Mouse (Mus musculus): ENCODE data around the gene Ankrd31.
"Not testable (repeated sequence)": the region's sequence is repeated elsewhere in the genome, so short reads cannot be mapped to it uniquely, and the experiment has no call there.

Ankrd31 gene

DNA sequence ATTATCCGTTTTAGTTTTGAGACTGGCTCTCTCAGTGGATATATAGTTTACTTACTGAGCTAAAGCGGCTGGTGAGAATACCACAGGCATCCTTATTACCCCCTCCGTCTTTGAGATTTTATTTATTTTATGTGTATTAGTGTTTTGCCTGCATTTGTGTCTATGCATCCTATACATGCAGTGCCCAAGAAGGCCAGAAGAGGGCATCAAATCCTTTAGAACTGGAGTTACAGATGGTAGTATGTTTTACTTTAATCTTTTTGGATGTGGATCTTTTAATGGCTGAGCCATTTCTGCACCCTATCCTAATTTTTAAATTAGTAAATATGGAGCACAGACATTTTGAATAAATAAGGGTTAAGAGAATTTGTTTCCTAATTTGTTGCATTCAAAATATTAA lies 107.1 kb downstream of the Ankrd31 start:
- peak; percentile 67 for DNase-seq (ENCODE audit: low read depth, low spot score)

GRCm38 (mm10) chr13:96859161-96859560 lies 111.1 kb downstream of the Ankrd31 start:
- no peak for DNase-seq (ENCODE audit: low read depth, low spot score)

GRCm38 (mm10) chr13:96870742-96871141 lies 122.7 kb downstream of the Ankrd31 start:
- no peak for DNase-seq (ENCODE audit: low read depth, low spot score)

- DNase-seq (ENCODE audit: low read depth, low spot score) = no peak
Observed at GRCm38 (mm10) chr13:96874071-96874470, 126.0 kb downstream of the Ankrd31 start.

DNA sequence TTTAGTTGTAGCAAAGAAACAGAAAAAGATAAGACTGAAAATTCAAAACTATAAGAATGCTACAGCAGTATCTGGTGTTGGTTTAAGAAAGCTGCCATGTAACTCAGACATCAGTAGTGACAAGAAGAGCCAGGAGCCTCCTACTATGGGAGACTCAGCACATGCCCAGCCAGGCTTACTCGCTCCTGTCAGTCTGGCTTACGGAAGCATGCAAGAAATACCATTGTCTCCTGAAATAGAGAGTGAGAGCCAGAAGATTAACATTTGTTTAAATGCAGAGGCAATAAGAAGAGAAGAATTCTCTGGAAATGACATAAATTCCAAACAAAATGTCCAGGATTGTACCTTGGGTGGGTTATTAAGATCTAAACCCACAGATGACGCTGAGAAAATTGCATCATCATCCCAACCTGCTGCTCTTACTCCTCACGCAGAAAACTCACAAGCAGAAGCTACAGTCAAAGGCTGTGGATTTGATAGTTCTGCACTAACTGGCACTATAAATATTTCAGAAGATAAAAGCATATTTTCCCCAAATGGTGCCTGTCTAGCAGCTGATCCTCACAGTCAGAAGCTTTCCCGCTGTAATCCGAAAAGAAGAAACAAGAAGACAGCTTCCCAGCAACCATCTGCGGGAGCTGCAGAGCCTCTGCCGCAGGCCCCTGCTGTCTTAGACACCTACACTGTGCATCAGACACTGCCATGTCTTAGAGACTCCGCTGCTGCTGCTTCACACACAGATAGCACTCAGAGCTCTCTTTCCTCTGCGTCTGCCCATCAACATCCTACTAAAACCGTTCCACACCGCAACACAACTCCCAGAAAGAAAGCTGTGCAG lies 130.4 kb downstream of the Ankrd31 start:
- DNase-seq (ENCODE audit: low read depth, low spot score) = no peak

- DNase-seq (ENCODE audit: low read depth, low spot score) = no peak
Observed at GRCm38 (mm10) chr13:96884534-96884933, 136.5 kb downstream of the Ankrd31 start.

- DNase-seq (ENCODE audit: low read depth, low spot score) = no peak
Observed at GRCm38 (mm10) chr13:96889985-96890384, 141.9 kb downstream of the Ankrd31 start.

DNA sequence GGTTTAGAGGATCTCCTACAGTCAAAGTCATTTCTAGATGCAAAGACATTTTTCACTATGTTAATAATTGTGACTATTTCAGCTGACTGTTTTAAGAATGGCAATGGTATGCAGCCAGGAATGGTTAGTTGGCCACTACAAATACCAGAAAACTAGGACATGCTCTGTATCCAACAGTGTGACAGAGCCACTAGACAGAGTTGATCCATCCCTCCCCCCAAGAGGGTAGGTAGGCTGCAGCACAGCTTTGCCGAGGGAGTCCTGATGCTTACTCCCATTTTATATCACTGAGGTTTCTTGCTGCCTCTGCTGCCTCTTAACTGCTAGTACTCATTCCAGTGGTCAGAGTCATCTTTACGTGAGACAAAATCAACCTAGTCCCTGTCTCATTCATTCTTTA lies 147.1 kb downstream of the Ankrd31 start:
- no peak for DNase-seq (ENCODE audit: low read depth, low spot score)

DNA sequence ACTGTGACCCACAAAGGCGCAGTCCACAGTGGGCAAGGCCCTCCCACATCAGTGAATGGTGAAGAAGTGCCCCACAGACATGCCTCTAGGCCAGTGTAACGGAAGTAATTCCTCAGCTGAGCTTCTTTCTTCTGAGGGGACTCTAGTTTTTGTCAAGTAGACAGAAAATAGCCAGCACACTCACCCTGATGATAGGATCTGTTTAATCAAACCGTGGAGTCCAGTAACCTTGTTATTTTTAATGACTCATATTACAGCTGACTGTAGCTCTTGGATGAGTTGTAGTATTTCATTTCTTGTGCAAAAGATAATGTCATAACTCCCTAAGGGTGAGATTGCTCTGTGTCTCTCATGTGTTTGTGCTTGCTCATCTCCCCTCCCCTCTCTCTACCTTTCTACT lies 158.6 kb downstream of the Ankrd31 start:
- no peak for DNase-seq (ENCODE audit: low read depth, low spot score)

- no peak for DNase-seq (ENCODE audit: low read depth, low spot score)
Observed at GRCm38 (mm10) chr13:96911202-96911601, 163.1 kb downstream of the Ankrd31 start.

DNA sequence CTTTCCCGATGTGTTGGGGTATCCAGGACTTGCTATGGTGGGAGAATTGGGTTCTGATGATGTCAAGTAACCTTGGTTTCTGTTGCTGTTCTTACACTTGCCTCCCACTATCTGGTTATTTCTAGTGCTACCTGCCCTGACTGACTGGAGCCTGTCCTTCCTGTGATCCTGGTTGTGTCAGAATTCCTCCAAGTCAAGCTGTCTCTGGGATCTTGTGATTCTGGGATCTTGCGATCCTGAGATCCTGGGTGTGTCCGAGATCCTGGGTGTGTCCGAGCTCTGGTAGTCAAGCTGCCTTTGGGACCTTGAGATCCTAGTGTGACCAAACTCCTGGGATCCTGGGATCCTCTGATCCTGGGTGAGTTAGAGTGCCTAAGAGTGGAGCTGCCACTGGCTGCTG lies 175.1 kb downstream of the Ankrd31 start:
- DNase-seq (ENCODE audit: low read depth, low spot score) = not testable (repeated sequence)

DNA sequence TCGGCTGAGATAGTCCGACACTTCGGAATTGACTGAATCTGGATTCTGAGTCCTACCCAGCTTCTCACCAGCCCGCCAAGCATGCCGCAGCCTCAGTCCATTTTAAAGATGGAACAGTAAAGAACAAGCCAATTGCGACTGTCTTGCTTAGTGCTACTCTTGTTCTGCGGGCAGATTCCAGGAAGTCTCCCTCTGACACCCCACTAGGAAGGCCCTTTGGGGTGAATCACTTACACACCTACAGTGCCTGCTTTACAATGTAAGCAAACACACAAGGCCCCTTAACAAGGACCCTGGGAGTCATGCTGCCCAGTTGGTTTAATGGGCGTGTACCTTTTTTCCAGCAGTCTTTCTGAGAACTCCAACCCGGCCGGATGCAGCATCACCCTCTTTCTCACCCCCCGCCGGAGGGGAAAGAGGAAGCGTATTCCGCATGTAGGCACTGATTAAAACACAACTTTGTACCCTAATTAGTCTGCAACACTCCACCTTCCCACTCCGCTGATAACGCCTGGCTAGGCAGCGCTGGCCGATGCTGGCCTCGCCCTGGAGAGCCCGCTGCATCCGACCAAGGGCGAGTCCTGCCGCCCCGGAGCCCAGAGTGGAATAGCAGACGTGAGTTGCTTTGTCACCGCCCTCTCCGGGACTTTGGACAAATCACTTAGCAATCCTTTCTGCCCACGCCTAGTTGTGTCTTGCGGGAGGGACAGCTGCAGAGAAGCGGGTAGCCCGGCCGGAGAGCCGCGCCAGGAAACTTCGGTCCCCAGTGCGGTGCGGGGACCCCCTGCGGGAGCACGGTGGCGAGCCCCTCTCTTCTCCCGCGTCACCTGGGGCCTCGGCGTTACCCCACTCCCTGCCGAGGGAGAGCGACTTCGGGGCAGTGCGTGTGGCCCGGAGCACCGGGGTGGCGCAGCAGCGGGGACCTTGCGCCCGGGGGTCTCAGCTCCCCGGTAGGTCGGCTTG lies 176.2 kb downstream of the Ankrd31 start, which contains the start of gene Gcnt4:
TSS of gene Gcnt4 (plus strand) at position 691 of the 963 bp plus-strand sequence.
- peak; percentile 70 for DNase-seq (ENCODE audit: low read depth, low spot score)

GRCm38 (mm10) chr13:96924985-96925745 lies 177.1 kb downstream of the Ankrd31 start:
- DNase-seq (ENCODE audit: low read depth, low spot score) = peak; percentile 25

DNA sequence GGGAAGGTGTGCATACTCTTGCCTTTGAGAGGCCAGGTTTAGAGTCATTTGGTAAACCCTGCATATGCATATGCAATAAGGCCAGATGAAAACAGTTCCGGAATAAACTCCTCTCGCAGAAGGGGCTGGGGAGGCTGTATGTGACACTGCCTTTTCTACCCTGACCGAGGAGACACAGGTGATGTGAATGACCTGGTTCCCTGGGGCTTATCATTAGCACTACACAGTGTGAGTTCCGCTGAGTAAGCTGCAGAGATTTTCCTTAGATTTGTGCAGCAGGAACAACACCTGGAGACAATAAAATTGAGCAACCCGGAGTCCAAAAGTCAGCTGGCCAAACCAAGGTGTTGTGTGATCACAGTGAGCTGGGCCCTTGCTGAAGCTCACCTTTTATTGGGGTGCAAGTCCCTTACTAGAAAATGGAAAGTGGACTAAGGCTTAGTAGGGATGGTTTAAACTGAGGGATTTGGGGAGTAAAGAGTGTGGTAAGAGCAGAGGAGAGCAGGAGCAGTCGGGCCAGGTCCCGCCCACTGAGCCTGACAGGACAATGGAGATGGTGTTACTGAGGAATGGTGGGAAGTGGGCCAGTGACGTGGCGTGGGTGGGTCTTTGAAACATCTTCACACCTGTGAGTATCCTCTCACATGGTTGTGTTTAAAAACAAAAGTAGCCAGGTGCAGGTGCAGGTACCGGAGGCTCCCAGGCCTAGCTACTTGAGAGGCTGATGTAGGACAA lies 178.1 kb downstream of the Ankrd31 start:
- DNase-seq (ENCODE audit: low read depth, low spot score) = no peak

GRCm38 (mm10) chr13:96927781-96928180 lies 179.7 kb downstream of the Ankrd31 start:
- no peak for DNase-seq (ENCODE audit: low read depth, low spot score)

GRCm38 (mm10) chr13:96928432-96929039 lies 180.5 kb downstream of the Ankrd31 start:
- peak; percentile 48 for DNase-seq (ENCODE audit: low read depth, low spot score)

GRCm38 (mm10) chr13:96932745-96933144 lies 184.7 kb downstream of the Ankrd31 start:
- no peak for DNase-seq (ENCODE audit: low read depth, low spot score)

DNA sequence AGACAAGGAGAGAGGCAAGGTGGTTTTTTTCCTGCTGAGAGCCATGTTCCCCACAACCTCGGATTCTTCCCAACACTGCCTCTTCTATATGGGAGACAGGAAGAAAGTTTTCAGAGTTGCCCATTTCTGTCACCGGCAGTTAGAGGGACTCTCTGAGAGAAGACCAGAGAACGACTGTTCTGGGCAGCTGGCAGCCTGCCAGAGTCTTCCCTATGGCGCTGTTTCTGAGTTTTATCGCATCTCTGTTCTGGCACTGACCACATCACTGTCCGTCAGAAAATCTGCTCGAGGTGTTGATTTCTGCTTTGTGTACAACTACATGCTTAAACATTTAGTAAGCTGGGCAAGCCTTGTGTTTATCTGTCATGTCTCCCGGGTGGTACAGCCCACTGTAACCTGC lies 185.3 kb downstream of the Ankrd31 start:
- no peak for DNase-seq (ENCODE audit: low read depth, low spot score)

DNA sequence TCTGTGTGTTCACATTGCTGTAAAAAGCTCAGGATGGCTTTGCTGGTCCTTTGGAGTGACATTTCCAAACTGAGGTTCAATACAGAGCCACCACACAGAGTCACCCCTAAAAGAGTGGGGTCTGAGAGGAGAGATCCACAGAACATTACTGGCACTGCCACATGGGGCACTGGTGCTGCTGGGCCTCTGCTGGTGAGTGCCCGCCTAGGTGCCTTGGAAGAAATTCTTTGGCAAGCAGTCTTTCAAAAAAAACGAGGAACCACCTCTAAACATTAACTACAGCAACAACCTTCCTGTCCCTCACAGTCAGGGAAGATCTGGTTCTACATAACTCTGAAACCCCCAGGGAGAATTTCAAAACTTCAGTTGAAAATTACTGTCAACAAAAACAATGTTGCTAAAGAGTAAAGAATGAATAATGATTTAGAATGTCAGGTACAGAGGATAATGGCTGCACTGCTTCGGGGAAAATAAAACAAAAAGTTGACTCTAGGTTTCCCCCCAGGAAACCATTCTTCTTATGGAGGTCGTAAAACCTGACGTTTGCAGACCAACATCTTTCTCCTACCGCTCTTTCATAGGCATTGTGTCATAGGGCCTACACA lies 188.2 kb downstream of the Ankrd31 start:
- no peak for DNase-seq (ENCODE audit: low read depth, low spot score)

GRCm38 (mm10) chr13:96937059-96937558 lies 189.0 kb downstream of the Ankrd31 start:
- no peak for DNase-seq (ENCODE audit: low read depth, low spot score)

Data from mesoderm, embryonic 11.5 days (tissue).